Mouse (Mus musculus): ENCODE results near the gene Agbl1. TPM values are rescaled to one million over a fixed set of nuclear protein-coding genes. Genes with fewer than 3 reads are reported as not detected.

The Agbl1 gene
- polyA plus RNA-seq, 1 experiment = 0.28 TPM

DNA sequence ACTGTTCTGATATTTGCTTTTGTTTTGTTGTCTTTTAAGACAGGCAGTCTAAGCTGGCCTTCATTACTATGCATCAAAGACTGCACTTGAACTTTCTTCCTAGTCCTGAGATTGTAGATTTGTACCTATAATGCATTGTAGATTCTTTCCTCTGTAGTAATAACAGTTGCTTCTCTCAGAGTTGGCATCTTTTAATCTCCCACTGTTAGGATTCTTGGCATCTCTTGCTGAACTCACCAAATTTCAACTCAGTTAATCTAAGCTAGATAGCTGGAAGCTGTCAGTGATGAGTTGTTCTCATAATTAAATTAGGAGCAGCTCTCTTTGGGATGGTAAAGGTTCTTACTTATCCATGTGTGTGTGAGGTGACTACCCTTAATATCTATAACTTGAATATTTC lies 45.4 kb downstream of the Agbl1 start:
- no peaks in the 10 kb centered on the region for H3K4me1 ChIP-seq (ENCODE audit: control insufficient read depth, insufficient read depth, low read length)
- H3K4me3 ChIP-seq (replicated peaks; ENCODE audit: extremely low read depth, low read depth, low read length) = no peak overlapping the region
- no peak for DNase-seq
- no peak for TF ChIP-seq CTCF (IDR thresholded peaks at IDR 0.05; ENCODE audit: insufficient read depth, low read length)
- no peak for TF ChIP-seq POLR2A (IDR thresholded peaks at IDR 0.05; ENCODE audit: borderline replicate concordance, extremely low read depth, low read depth, low read length)

- DNase-seq = no peak
- TF ChIP-seq POLR2A (IDR thresholded peaks at IDR 0.05; ENCODE audit: borderline replicate concordance, extremely low read depth, low read depth, low read length) = no peak
- no peaks in the 10 kb centered on the region for H3K4me1 ChIP-seq (ENCODE audit: control insufficient read depth, insufficient read depth, low read length)
- whole genome bisulfite sequencing = 42% methylated on average over 2 of the region's 2 CpGs
- H3K4me3 ChIP-seq (replicated peaks; ENCODE audit: extremely low read depth, low read depth, low read length) = no peak overlapping the region
These were observed 53.1 kb downstream of the Agbl1 start for GRCm38 (mm10) chr7:76282831-76283230.

DNA sequence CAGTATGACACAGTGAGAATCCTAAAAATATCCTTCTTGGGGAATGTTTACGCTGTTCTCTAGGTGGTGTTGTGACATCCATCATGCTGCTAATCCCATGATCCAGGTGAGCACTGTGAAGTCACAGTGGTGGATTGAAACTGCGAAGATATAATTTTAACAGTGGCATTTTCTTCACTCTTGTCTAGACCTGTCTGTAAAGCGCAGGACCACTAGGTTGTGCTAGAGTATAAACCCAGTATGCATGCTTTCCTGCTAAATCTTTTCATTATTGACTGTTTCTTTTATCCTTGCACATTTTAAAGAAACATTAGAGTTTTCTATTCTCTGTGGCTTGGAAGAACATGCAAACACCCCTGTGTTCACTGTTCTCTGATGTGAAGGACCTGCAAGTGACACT lies 57.8 kb downstream of the Agbl1 start:
- no peak for DNase-seq
- WGBS = 74% methylated on average over 3 of the region's 3 CpGs
- TF ChIP-seq CTCF (IDR thresholded peaks at IDR 0.05; ENCODE audit: insufficient read depth, low read length) = no peak
- no peak for TF ChIP-seq POLR2A (IDR thresholded peaks at IDR 0.05; ENCODE audit: borderline replicate concordance, extremely low read depth, low read depth, low read length)
- Histone ChIP-seq H3K4me1 (ENCODE audit: control insufficient read depth, insufficient read depth, low read length) (no peaks in the 10 kb centered on the region), H3K4me3 (replicated peaks; ENCODE audit: extremely low read depth, low read depth, low read length) (no peak overlapping the region)

GRCm38 (mm10) chr7:76321866-76322553 lies 92.3 kb downstream of the Agbl1 start:
- 69% methylated on average over 4 of the region's 4 CpGs for WGBS
- DNase-seq = no peak
- no peak for TF ChIP-seq CTCF (IDR thresholded peaks at IDR 0.05; ENCODE audit: insufficient read depth, low read length)
- no peak for TF ChIP-seq POLR2A (IDR thresholded peaks at IDR 0.05; ENCODE audit: borderline replicate concordance, extremely low read depth, low read depth, low read length)
- H3K4me3 ChIP-seq (replicated peaks; ENCODE audit: extremely low read depth, low read depth, low read length) = no peak overlapping the region
- no peaks in the 10 kb centered on the region for H3K4me1 ChIP-seq (ENCODE audit: control insufficient read depth, insufficient read depth, low read length)

GRCm38 (mm10) chr7:76326091-76326490 lies 96.4 kb downstream of the Agbl1 start:
- Histone ChIP-seq H3K4me1 (ENCODE audit: control insufficient read depth, insufficient read depth, low read length) (no peaks in the 10 kb centered on the region), H3K4me3 (replicated peaks; ENCODE audit: extremely low read depth, low read depth, low read length) (no peak overlapping the region)
- 48% methylated on average over 2 of the region's 2 CpGs for WGBS
- no peak for DNase-seq
- TF ChIP-seq POLR2A (IDR thresholded peaks at IDR 0.05; ENCODE audit: borderline replicate concordance, extremely low read depth, low read depth, low read length) = no peak
- TF ChIP-seq CTCF (IDR thresholded peaks at IDR 0.05; ENCODE audit: insufficient read depth, low read length) = no peak

DNA sequence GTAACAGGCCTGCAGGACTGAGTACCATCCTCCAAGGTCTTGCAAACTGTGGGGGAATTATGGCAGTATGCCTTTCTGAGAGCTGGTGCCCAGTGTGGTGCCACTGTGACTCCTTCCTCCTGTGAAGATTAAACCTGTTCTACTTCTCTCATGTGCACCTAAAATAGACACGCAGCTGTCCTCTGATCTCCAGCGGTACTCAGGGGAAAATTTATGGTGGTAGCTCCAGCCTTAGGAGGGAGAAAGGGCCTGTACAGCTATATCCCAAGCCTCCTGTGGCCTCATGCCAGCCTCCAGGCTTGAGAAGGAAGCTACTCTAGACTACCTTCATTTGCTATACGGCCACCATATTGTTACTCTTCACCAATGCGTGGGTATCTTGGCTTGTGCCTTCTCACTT lies 109.6 kb downstream of the Agbl1 start:
- 93% methylated on average over 4 of the region's 4 CpGs for WGBS
- Histone ChIP-seq H3K4me1 (ENCODE audit: control insufficient read depth, insufficient read depth, low read length) (no peaks in the 10 kb centered on the region), H3K4me3 (replicated peaks; ENCODE audit: extremely low read depth, low read depth, low read length) (no peak overlapping the region)
- no peak for TF ChIP-seq CTCF (IDR thresholded peaks at IDR 0.05; ENCODE audit: insufficient read depth, low read length)
- no peak for TF ChIP-seq POLR2A (IDR thresholded peaks at IDR 0.05; ENCODE audit: borderline replicate concordance, extremely low read depth, low read depth, low read length)
- DNase-seq = no peak

DNA sequence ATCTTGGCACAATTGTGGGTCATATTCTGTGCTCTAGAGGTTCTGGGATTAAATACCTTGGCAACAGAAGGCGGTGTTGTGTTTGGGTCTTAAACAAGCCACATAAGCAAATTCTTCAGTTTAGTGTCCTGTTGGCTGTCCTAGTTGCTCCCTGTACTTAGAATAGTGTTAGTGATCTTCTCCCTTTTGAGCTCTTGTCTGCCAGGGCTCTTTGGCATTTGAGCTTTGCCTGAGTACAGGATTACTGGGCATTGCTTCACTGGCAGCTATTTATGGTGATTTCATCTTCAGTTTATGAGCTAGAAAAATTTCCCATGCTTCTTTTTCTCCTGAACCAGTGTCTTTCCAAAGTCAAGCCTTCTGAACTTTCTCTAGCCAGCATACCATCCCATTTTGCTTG lies 111.9 kb downstream of the Agbl1 start:
- DNase-seq = no peak
- Histone ChIP-seq H3K4me3 (replicated peaks; ENCODE audit: extremely low read depth, low read depth, low read length) (no peak overlapping the region), H3K4me1 (ENCODE audit: control insufficient read depth, insufficient read depth, low read length) (no peaks in the 10 kb centered on the region)
- no peak for TF ChIP-seq CTCF (IDR thresholded peaks at IDR 0.05; ENCODE audit: insufficient read depth, low read length)
- TF ChIP-seq POLR2A (IDR thresholded peaks at IDR 0.05; ENCODE audit: borderline replicate concordance, extremely low read depth, low read depth, low read length) = no peak
- 79% methylated on average over 1 of the region's 1 CpGs for WGBS

DNA sequence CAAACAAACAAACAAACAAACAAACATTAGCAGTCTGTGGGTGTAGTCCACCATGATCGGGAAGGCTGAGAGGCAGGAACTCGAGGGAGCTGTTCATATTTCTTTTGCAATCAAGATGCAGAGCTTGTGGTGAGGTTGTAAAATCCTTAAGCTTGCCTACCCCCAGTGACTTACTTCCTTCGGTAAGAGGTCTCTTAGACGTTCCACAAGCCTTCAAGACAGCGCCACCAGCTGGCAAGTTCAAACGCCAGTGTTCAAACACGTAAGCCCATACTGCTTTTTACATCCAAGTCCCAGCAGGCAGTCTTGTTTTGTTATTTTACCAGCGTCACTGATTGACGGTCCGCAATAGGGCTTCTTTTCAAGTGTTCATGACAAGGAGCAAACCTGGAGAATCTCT lies 123.8 kb downstream of the Agbl1 start:
- DNase-seq = no peak

DNA sequence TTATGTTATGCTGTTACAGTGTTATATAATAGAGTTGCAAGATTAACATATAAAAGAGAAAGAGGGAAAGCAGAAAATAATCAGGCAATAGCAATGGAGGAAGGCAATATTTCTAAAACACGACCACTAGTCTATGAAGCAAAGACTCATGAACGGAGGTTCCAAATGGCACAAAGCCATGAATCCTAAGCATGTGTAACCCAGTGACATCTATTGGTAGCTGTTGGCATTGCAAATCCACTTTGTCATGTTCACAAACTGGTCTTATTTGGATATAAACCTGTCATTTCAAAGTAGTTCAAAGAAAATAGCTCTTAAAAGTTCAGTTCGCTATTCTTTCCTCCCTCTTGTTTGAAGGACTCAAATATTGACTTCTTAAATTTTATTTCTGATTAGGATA lies 124.8 kb downstream of the Agbl1 start:
- no peak for DNase-seq
- no peaks in the 10 kb centered on the region for H3K4me1 ChIP-seq (ENCODE audit: control insufficient read depth, insufficient read depth, low read length)
- TF ChIP-seq CTCF (IDR thresholded peaks at IDR 0.05; ENCODE audit: insufficient read depth, low read length) (peak; percentile 8; the same call in 1 of the 2 replicates), POLR2A (IDR thresholded peaks at IDR 0.05; ENCODE audit: borderline replicate concordance, extremely low read depth, low read depth, low read length) (no peak)
- WGBS = 10% methylated on average over 3 of the region's 3 CpGs
- H3K4me3 ChIP-seq (replicated peaks; ENCODE audit: extremely low read depth, low read depth, low read length) = no peak overlapping the region

More for the DNA sequence above, 123.8 kb downstream of the Agbl1 start:
- Histone ChIP-seq H3K4me1 (ENCODE audit: control insufficient read depth, insufficient read depth, low read length) (no peaks in the 10 kb centered on the region), H3K4me3 (replicated peaks; ENCODE audit: extremely low read depth, low read depth, low read length) (no peak overlapping the region)
- no peak for TF ChIP-seq POLR2A (IDR thresholded peaks at IDR 0.05; ENCODE audit: borderline replicate concordance, extremely low read depth, low read depth, low read length)
- no peak for TF ChIP-seq CTCF (IDR thresholded peaks at IDR 0.05; ENCODE audit: insufficient read depth, low read length)
- WGBS = 51% methylated on average over 10 of the region's 10 CpGs

- TF ChIP-seq CTCF (IDR thresholded peaks at IDR 0.05; ENCODE audit: insufficient read depth, low read length) = no peak
- TF ChIP-seq POLR2A (IDR thresholded peaks at IDR 0.05; ENCODE audit: borderline replicate concordance, extremely low read depth, low read depth, low read length) = no peak
- Histone ChIP-seq H3K4me3 (replicated peaks; ENCODE audit: extremely low read depth, low read depth, low read length) (no peak overlapping the region), H3K4me1 (ENCODE audit: control insufficient read depth, insufficient read depth, low read length) (no peaks in the 10 kb centered on the region)
- DNase-seq = no peak
- 59% methylated on average over 4 of the region's 4 CpGs for WGBS
These were observed 141.6 kb downstream of the Agbl1 start for GRCm38 (mm10) chr7:76371269-76371668.
